Mouse (Mus musculus) c-Kit-positive CD71-negative TER-119-negative erythroid progenitor cells, embryonic 14.5 days (primary cell): Measurements from ENCODE around the gene Zfyve9.
"Not testable (repeated sequence)": the region's sequence is repeated elsewhere in the genome, so short reads cannot be mapped to it uniquely, and the experiment has no call there.

Experiments used
- DNase-seq: peaks from one replicate; pipeline ENCODE4 v3.0.0-alpha.2; 2013; ENCODE audit warnings: low read depth

The Zfyve9 gene

DNA sequence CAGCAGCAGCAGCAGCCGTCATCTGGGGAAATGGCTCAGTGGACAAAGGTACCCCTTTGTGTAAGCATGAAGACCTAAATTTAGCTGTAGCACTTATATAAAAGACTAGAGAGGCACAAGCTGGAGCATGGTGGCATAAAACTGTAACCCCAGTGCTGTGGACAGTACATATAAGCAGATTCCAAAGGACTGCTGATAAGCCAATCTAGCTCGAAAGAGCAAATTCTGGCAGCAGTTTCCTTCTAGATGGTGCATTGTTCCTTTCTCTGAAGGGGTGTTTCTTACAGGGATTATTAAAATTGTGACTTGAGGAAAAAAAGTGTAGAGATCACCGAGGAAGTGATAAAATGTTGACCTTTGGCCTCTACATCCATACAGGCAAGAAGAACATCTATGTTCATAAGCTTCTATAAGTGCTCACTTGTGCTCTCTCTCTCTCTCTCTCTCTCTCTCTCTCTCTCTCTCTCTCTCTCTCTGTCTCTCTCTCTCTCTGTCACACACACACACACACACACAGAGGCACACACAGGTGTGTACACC is 59.3 kb downstream of the Zfyve9 start:
- no peak for DNase-seq

DNA sequence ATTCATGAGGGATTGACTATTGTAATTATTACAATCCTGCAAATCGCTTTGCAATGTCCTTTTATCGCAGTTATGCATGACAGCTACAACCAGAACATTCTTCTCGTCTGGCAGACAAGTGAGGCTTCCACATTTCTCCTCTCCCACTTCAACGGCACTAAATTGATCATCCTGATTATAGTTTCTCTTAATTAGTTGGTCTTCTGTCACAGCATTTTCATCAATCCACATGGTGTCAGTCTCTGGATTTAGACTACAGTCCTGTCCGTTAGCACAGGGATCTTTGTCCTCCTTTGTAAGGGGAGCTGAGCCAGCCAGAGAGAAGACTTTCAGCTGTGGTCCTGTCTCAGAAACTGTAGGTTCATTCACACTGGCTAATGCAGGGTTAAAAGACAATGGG is 61.2 kb downstream of the Zfyve9 start, which contains the start of gene 3110021N24Rik:
3110021N24Rik (plus strand) TSS at position 301 of the 400 bp plus-strand sequence.
- DNase-seq = no peak

DNA sequence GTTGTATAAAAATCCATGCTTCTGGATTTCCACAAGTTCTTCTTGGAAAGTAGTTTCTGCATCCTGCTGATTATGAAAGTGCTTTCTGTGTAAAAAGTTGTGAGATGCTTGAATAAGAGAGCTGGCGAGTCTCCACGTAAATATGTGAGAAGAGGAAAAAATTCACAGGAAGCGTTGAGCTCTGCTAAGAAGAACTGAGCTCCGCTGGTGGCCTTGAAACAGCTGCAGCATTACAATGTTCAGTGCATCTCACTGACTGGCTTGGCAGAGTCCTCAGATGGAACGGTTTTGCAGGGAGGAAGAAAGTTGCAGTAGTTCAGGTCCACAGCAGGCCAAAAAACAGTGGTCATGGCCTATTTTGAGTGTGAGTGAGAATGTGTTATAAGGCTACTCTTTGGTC is 72.4 kb downstream of the Zfyve9 start:
- no peak for DNase-seq

DNA sequence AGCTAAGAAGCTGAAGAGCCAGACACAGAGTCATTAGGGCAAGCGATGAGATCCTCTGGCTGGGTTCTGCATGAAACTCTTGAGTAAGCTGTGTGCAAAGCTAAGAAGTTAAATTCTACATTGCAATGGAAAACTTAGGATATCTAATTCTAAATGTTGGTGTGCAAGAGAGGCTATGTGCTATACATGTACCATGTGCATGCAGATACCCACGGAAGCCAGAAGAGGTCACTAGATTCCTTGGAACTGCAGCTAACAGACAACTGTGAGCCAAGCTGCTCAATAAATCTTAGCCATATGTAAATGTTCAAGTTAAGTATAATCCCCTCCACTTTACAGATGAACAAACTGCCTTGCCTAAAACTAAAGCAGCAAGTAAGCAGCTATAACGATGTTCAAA is 83.7 kb downstream of the Zfyve9 start:
- peak; percentile 20 for DNase-seq

DNA sequence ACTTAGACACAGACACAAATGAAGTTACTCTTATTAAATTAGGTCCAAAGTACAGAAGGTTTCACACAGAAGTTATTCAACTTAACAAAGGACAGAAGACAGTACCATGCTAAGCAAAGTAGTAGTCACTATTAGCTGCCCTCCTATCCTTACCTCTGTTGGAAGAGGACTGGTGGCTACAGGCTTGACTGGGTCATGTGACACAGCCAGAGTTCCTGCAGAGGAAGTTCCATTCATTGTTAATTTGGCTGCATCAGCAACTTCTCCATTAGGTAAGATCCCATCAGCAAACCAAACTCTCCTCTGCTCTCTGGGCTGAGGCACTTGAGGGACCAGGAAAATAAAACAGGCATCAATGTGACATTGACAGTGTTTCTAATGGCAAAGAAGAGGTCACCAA is 89.1 kb downstream of the Zfyve9 start:
- no peak for DNase-seq

DNA sequence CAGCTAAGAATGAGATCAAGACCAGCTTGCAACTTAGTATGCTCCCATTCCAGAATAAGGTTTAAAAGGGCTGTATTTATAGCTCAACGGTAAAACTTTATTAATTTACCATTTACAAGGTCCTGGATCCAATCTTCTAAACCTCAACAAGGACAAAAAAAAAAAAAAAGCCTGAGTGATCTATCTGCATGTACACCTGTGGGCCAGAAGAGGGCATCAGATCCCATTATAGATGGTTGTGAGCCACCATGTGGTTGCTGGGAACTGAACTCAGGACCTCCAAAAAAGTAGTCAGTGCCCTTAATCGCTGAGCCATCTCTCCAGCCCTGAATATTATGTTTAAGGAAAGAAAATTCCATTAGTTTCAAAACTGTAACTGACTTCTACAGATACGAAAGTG is 90.1 kb downstream of the Zfyve9 start:
- no peak for DNase-seq

DNA sequence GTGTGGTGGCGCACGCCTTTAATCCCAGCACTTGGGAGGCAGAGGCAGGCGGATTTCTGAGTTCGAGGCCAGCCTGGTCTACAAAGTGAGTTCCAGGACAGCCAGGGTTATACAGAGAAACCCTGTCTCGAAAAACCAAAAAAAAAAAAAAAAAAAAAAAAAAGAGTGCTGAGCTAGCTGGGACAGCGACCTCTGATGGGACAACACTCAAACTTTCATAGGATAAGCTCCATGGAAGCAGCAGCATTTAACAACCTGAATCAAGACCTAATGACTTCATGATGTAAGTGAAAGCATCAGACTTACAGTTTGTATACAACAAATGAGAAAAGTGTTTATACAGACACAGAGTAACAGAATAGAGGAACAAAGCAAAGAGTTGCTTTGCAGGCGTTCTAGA is 93.5 kb downstream of the Zfyve9 start:
- DNase-seq = not testable (repeated sequence)

DNA sequence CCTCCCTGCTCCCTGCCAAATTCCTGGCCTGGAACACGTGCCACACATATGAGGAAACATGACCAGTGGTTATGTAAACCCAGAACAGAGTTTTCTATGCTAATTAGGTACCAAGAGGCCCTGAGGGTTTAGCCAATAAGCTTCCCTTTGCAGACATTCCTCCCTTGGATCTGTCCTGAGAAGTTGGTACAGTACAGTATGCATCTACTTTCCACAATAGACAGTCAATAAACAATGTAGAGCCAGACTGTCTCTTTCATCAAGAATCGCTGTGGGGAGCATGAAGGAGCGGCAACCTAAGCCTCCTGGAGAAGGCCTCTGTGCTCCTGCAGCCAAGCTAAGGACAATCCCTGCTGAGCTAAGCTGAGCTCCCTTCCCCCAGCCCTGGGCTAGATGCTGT is 94.4 kb downstream of the Zfyve9 start:
- no peak for DNase-seq

DNA sequence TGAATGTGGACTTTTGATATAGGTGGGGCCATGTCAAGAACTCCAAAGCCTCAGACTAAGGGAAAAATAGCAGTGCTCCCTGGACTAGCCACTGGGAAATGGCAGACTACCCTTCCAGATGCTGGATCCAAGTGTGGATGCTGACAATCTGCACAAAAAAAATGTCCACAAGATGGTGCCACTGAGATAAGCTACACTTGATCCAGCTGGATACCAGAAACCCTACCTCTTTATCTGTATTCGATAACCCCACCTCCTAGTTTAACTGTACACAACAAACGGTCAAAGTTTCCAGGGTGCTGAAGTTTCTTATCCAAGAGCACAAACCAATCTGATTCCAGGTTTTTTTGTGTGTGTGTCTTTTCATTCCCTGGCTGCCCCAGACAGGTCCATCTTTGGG is 116.2 kb downstream of the Zfyve9 start:
- DNase-seq = peak; percentile 17

DNA sequence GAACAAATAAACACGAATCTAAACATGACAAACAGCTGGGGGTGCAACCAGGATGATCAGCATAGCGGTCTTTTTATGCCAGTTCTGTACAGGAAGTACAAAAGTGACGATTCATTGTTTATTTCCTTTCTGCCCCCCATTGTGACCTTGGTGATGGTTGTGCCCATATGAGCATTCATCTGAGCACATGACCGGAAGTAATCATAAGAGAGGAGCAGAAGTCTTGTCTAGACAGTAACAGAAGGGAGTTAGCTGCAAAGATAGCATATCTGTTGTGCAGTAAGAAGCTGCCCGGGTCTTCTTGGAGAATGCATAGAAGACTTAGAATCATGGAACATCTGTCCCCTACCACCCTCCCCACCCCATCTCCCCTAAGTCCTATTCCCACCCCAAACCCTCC is 141.8 kb downstream of the Zfyve9 start:
- no peak for DNase-seq

DNA sequence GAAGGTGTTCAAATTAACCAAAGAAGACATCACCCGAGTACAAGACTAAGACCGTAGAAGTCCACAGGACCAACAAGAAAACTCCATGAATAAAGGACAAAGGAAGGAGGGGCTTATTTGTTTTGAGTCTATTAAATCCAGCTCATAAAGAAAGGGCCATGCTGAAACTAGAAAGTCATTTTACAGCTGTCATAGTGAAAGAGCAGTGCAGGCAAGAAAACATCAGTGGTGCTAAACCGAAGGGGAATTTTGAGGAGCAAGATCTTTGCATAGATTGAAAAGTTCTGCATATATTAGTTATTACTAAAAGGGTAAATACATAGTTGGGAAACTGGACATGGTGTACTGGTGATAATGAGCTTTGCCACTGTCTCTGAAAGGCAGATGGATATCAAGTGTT is 142.9 kb downstream of the Zfyve9 start:
- no peak for DNase-seq

DNA sequence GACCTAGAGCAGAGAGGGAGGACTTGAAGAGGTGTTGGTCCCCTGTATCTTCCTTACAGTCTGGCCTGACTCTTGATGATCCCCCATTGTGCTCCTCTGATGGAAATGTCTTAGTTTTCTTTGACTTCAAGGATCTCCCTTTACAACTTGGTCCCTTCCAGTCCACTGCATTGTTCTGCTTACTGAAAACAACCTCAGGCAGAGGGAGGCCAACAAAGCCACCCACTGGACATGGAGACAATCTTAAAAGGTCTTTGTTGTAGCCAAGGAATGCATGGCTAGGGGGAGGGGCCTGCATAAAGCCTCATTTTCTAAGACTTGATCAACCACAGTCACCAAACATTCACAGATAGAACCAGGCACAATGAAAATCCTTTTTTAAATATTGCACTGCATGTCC is 145.5 kb downstream of the Zfyve9 start:
- no peak for DNase-seq

DNA sequence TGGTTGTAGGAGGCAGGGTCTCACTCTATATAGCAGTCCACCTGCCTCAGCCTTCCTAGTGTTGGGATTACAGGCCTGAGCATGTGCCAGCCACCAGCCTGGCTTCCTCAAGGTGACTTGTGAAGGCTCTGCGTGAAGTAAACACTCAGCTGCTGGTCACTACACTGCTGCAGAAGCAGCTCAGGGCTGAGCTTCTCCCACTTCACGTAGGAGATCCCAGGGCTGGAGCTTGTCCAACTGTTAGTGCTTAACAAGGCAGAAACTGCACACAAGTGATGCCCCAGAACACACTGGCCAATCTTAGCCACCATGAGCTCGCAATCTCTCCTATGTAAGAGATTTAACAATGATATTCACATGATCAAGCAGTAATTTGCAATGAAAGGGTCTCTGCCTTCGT is 145.9 kb downstream of the Zfyve9 start:
- no peak for DNase-seq

DNA sequence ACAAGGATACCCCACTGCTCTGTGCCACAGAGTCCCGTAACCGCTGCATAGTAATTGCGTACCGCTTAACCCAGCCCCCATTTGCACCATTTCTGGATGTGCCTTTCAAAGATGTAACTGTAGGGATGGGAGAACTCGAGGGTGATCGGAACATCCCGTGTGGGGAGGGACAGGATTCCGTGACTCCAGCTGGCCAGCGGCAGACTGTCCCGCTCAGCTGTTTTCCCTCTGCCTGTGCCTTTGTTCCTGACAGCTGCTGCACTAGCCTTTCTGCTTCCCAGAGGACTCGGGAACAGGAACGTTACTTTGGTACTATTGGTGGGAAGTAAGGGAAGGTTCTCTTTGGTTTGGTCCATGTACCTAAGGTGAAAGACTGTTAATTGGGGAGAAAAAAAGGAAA is 146.9 kb downstream of the Zfyve9 start:
- DNase-seq = no peak

DNA sequence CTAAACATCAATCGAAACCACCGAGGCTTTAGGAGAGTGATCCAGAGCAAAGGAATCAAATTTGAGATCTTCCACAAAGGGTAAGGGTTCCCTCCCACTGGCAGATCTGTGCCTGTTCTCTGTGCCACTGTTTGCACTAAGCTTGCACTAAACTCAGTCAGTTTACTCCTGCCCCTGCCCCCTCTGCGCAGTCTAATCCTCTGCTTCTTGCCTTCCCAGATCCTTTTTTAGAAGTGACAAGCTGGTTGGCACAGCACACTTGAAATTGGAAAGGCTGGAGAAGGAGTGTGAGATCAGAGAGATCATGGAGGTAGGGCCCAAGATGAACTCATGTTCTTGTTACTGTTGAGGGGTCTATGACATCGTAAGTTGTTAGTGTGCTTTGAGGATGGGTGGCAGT is 149.0 kb downstream of the Zfyve9 start:
- no peak for DNase-seq

DNA sequence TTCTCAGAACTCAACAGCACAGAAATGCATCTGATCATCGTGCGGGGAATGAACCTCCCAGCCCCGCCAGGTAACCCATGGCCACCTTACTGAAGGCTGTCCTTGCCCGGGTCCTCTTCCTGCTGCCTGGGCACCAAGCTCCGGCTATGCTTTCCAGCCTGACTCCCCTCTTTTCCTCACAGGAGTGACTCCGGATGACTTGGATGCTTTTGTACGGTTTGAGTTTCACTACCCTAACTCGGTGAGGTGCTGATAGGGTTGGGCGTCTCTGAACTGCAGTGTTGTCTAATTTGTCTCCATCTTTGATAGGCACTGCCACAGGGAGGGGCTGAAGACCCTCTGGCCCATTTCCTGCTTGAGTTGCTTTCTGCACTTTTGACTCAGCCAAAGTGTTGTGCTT is 150.5 kb downstream of the Zfyve9 start:
- DNase-seq = no peak

DNA sequence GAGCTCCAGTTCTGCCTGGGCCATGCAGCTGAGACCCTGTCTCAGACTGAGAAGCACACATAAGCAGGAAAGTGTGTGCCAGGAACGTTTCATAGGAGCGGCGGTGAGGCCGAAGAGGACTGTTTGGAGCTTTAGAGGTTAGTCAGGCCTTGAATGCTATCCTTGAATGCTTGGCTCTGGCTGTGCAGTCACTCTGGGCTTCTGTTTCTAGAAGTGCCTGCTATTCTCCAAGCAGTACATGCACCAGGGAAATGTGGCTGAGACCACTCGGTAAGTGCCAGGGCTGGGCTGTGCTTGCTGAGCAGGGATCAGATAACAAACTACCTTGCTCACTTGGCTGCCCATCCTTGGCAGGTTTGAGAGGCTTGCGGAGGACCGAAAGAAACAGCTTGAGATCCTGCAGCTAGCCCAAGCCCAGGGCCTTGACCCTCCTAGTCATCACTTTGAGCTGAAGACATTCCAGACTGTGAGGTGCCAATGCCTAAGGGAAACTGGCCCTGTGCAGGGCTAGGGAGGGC is 151.2 kb downstream of the Zfyve9 start:
- DNase-seq = no peak

DNA sequence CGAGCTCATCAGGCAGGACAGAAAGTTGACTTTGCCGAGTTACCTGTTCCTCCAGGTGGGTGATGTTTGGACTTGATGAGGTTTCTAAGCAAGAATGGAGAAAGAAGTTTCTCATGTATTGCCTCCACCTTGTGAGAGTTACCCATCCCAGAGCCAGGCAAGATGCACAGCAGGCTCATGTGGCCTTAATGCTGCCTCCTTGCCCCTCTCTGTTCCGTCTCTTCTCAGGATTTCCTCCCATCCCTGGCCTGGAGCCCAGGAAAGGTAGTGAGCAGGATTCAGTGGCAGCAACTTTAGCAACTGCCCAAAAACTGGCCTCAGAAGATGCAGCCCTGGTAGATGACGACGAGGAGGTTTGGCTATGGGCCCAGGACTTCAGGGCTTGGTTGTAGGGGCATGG is 153.5 kb downstream of the Zfyve9 start:
- DNase-seq = no peak

DNA sequence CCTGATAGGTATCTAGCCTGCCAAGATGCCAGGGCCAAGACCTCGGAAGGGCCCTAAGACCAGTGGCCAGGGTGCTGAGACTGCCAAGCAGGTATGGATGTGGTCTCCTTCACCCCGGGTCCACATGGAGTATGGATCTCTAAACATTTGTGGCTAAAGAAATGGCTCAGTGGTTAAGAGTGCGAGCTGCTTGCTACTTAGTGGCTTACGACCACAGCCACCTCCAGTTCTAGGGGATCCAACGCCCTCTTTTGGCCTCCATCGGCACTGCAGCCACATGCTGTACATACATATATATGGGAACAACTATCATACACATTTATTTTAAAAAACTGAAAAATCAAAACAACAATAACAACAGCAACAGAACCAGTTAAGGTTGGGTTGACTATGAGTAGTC is 159.1 kb downstream of the Zfyve9 start:
- DNase-seq = no peak

DNA sequence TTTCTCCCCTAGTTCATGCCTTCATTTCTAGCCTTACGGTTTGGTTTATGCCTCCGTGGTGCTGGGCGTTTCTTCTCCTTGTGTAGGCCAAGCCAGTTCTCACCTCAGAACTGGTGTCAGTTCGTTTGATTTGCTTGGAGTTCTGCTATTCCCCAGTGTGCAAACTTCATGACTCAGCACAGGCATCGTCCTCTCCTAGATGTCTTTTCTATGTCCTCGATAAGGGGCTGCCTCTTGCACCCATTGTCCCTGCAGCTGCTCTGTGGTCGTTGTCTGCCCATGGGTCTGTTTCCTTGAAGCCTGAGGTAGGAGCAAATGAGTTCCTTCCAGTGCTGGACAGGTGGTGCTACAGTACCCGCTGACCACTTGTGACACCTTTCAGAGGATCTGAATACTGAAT is 160.1 kb downstream of the Zfyve9 start:
- DNase-seq = no peak

DNA sequence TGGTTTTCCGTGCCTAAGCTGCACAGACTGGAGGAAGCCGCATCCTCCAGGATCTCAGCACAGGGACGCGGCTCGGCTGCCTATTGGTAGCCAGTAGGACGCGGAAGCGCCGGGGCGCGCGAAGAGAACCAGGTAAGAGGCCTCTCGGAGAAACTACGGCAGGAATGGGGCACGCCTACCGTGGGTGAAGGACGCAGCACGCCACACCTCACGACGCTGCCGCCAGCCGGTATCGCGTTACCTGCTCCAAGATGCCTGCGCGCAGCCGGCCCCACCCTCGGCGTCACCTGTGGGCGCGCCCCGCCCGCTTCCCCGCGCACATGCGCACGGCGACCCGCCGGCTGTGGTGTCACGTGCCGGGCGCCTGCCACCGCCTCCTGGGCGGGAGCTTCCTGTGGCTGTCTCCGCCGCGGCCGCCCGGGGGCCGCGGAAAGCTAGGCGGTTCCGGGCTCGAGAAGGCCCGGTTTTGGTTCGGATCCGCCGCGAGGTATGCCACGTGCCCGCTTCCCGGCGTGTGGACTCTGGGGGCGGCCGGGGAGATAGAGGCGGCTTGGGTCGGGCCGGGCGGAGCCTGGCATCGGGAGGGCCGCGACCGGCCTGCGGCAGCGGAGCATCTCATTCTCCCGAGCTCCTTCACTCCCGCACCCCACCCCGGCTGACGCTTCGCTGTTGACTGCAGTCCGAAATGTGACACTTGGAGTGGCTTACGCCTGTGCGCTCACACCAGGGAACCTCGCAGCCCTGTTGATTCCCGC is 160.8 kb downstream of the Zfyve9 start, which contains the start of gene Cc2d1b:
Cc2d1b (plus strand) TSS at position 354 of the 755 bp plus-strand sequence.
- peak; percentile 67 for DNase-seq

DNA sequence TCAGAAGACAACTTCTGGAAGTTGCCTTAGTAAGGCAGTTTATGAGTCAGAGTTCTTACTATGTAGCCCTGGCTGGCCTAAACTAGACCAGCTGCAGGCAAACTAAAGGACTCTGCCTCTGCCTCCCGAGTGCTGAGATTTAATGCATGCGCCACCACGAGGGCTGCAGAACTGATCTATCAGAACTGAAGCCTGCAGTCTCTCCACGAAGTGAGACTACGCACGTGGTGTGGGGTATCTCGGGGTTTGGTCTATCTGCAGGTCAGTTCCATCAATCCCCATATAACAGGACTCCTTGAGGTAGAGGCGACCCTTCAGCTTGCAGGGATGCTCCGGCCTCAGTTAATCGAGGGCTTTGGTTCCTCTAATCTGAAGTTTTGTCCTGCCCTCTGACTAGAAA is 161.4 kb downstream of the Zfyve9 start:
- DNase-seq = no peak

DNA sequence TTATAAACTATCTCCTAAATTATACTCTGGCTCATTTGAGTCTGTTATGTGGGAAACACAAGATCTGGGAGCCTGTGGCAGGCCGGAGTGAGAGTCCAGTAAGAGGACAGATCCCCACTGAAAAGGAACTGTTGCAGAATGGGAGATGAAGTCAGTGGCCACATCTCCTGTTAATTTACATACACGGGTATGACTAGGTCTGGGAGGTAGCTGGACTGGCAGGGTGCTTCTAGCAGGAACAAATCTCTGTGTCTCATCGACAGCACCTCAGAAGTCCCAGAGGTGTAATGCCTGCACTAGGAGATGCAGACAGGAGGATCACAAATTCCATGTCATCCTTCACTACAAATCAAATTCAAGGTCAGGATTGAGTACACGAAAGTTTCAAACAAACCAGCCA is 162.0 kb downstream of the Zfyve9 start:
- DNase-seq = no peak

DNA sequence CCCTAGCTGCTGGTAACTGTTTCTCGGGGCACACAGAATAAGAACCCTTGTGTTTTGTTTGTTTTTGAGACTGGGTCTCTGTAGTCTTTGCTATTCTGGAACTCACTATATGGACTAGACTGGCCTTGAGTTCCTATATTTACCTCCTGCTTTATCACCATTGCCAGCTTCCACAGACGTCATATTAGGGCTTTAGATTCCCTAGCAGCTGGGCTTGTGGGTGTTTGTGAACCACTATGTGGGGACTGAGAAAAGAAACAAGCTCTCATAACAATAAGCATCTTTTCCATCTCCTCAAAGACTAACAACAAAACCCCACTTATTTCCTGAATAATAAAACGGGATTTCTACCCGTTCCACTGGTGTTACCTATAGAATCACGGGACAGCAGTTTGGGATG is 169.7 kb downstream of the Zfyve9 start:
- DNase-seq = no peak
